ENCODE assay signal across 6 mouse cellular contexts in the genomic region with DNA sequence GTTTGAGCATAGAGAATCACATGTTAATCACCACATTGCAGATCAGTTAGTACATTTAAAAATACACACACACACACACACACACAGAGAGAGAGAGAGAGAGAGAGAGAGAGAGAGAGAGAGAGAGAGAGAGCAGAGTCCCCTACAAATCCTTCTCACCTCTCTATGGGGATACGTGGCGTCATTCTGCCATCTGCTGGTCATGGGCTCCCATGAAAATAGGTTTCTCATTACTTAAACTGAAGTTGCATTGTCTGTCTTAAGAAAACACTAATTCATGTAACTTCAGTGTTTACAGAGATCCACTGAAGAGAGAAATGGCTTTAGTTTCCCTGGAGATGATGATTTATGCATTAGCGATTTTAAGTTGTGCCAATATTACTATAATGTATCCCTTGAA.
DNase-seq lines count a peak whose midpoint lies in the region; ATAC-seq and TF ChIP-seq lines count a peak whose summit lies in the region.
"Not testable (repeated sequence)": the region's sequence is repeated elsewhere in the genome, so short reads cannot be mapped to it uniquely, and the experiment has no call there.

No protein-coding gene starts in this region.

- H3K4me1 ChIP-seq in CH12.LX (ENCODE audit: control insufficient read depth in 1 of 2, insufficient read depth in 2 of 2), result not testable (repeated sequence)

- H3K36me3 ChIP-seq in CH12.LX (replicated peaks in 1 of 2; ENCODE audit: control insufficient read depth in 1 of 2, insufficient read depth in 1 of 2, low read length in 1 of 2), result not testable (repeated sequence)

- H3K27ac ChIP-seq in CH12.LX (ENCODE audit: insufficient read depth, low read depth), result not testable (repeated sequence)

- peak; percentile 49 for ATAC-seq in activated CD4-positive, CD25-positive, alpha-beta regulatory T cell, adult 4 months
- peak; percentile 77 for ATAC-seq in granulocyte monocyte progenitor cell, adult 5-6 weeks (replicated peaks; ENCODE audit: poor library complexity, severe bottlenecking)
- peak; percentile 82; the same call in 1 of the 2 replicates for ATAC-seq in neutrophil, adult 5-6 weeks (ENCODE audit: extremely low read depth, insufficient number of reproducible peaks, low FRiP score, poor library complexity, severe bottlenecking)

- H3K9me3 ChIP-seq in CH12.LX (replicated peaks; ENCODE audit: low read length), result not testable (repeated sequence)

- not testable (repeated sequence) for H3K27me3 ChIP-seq in CH12.LX (replicated peaks)

- not testable (repeated sequence) for H3K79me2 ChIP-seq in CH12.LX (replicated peaks; ENCODE audit: control insufficient read depth, extremely low read depth, insufficient read depth, poor library complexity, severe bottlenecking)

- TF ChIP-seq EP300 in CH12.LX (IDR thresholded peaks at IDR 0.05; ENCODE audit: low read length), result not testable (repeated sequence)

- peak; percentile 1 for DNase-seq in CH12.LX (ENCODE audit: extremely low read depth)
- peak; percentile 1 for DNase-seq in lung, postnatal 36 days
- peak; percentile 16 to 42 for DNase-seq in thymus, postnatal 10 days (ENCODE audit: low spot score in 2 of 2)

- H3K4me2 ChIP-seq in CH12.LX (ENCODE audit: insufficient read depth, low read depth, poor library complexity, severe bottlenecking), result not testable (repeated sequence)

- not testable (repeated sequence) for H3K9ac ChIP-seq in CH12.LX (ENCODE audit: insufficient read depth, low read depth)

- TF ChIP-seq RAD21 in CH12.LX (IDR thresholded peaks at IDR 0.05; ENCODE audit: low read depth, low read length), result peak; percentile 24

- H3K4me3 ChIP-seq in CH12.LX (replicated peaks in 1 of 3; ENCODE audit: low read depth in 2 of 3, low read length in 2 of 3, poor library complexity in 1 of 3), result not testable (repeated sequence)

- TF ChIP-seq CTCF in CH12.LX (conservative IDR thresholded peaks at IDR 0.05 in 1 of 2, IDR thresholded peaks at IDR 0.05 in 1 of 2; ENCODE audit: low read depth in 2 of 2, low read length in 2 of 2), result peak in 1 of 2 experiments; percentile 41; a peak in 2 of 4 replicates

- in situ Hi-C loops in CH12.LX (cut with MboI; ENCODE audit: low pct_ligation_motif_present, low pct_unique_long_range_greater_than_20kb, low sequenced_read_pairs), result not testable (repeated sequence)

- TF ChIP-seq POLR2A in CH12.LX (IDR thresholded peaks at IDR 0.05; ENCODE audit: low read depth, low read length), result not testable (repeated sequence)

- dilution Hi-C loops in CH12.LX (cut with MboI; ENCODE audit: extremely low pct_ligation_motif_present, extremely low pct_unique_long_range_greater_than_20kb, low sequenced_read_pairs), result not testable (repeated sequence)
